In the genomic region with DNA sequence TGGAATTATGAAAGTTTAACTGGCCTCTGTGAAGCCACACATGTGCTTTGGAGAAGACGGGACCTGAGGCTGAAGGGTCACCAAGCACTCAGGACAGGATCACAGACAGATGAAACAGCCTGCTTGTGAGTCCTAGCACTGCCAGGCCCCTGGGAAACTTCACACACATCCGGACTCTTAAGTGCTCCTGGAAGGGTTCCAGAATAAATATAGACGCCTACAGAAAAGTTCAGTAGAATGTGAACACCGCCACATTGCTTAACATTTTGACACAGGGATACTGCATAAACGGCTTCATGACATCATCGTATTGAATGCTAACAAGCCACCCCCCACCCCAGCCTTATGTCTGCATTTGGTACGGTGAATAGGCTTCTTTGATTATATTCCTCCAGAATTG, we compare ENCODE assay signal across 14 mouse cellular contexts.
DNase-seq lines count a peak whose midpoint lies in the region; ATAC-seq and TF ChIP-seq lines count a peak whose summit lies in the region.
"Had no signal": no experiment of that assay in that cellular context is flagged by ENCODE, and none has a peak within 500 bp of the region (broad histone marks: within the 10 kb centered on the region; RNA-seq: fewer than 3 reads in every experiment).

No protein-coding gene starts in this region.

- no peak overlapping the region for H3K27ac ChIP-seq in heart, embryonic 15.5 days
- H3K27ac ChIP-seq in lung, embryonic 16.5 days (ENCODE audit: low read length): no peak overlapping the region
- H3K27ac ChIP-seq: forebrain, embryonic 10.5 days; liver, embryonic 15.5 days had no signal

- peaks cover 10% of the 10 kb centered on the region for H3K4me1 ChIP-seq in heart, embryonic 15.5 days (replicated peaks)
- peaks cover 10% of the 10 kb centered on the region for H3K4me1 ChIP-seq in lung, embryonic 16.5 days (replicated peaks; ENCODE audit: control insufficient read depth, insufficient read depth, low read length)
- H3K4me1 ChIP-seq: forebrain, embryonic 10.5 days; liver, embryonic 15.5 days had no signal

- peak; percentile 78 for ATAC-seq in heart, embryonic 15.5 days (replicated peaks; ENCODE audit: insufficient number of reproducible peaks, insufficient read depth, low FRiP score, low read depth)
- ATAC-seq in lung, embryonic 16.5 days (ENCODE audit: low read depth): peak; percentile 93
- ATAC-seq in megakaryocyte, adult 5-6 weeks (ENCODE audit: poor library complexity, severe bottlenecking): no peak
- no peak for ATAC-seq in cerebellum, adult (ENCODE audit: insufficient number of reproducible peaks, low FRiP score, low TSS enrichment)

- H3K4me2 ChIP-seq in heart, embryonic 15.5 days: peak overlapping the region; percentile 44
- H3K4me2 ChIP-seq in lung, embryonic 16.5 days (ENCODE audit: low read depth, low read length): peak overlapping the region; percentile 40
- H3K4me2 ChIP-seq: liver, embryonic 15.5 days had no signal

- 11% methylated on average over 7 of the region's 7 CpGs for WGBS in heart, embryonic 15.5 days
- whole genome bisulfite sequencing in lung, embryonic 16.5 days: 6% methylated on average over 7 of the region's 7 CpGs

- DNase-seq in heart, adult 11 months: no peak
- peak; percentile 36 for DNase-seq in brain, embryonic 14.5 days (ENCODE audit: low read depth)
- DNase-seq in gonadal fat pad, adult 2 months (ENCODE audit: low read depth): peak; percentile 60
- DNase-seq in Muller cell, postnatal 12 days (ENCODE audit: inconsistent ontology term): no peak
- DNase-seq: cerebellum, postnatal 25 days; gastrocnemius, postnatal 36 days; layer of hippocampus, adult 9-11 months had no signal

- H3K9me3 ChIP-seq in heart, embryonic 15.5 days (replicated peaks): no peaks in the 10 kb centered on the region
- no peaks in the 10 kb centered on the region for H3K9me3 ChIP-seq in lung, embryonic 16.5 days (ENCODE audit: control insufficient read depth, low read length)
- H3K9me3 ChIP-seq: liver, embryonic 15.5 days had no signal

- TF ChIP-seq POLR2A in brain, embryonic 14.5 days (IDR thresholded peaks at IDR 0.05; ENCODE audit: borderline replicate concordance, extremely low read depth, insufficient read depth, insufficient read length, poor library complexity, severe bottlenecking): no peak

- no peaks in the 10 kb centered on the region for H3K27me3 ChIP-seq in heart, embryonic 15.5 days
- no peaks in the 10 kb centered on the region for H3K27me3 ChIP-seq in lung, embryonic 16.5 days (ENCODE audit: control insufficient read depth, insufficient read depth, low read depth, low read length)
- H3K27me3 ChIP-seq: CH12.LX; liver, embryonic 15.5 days had no signal

- no peak overlapping the region for H3K4me3 ChIP-seq in heart, embryonic 15.5 days
- no peak overlapping the region for H3K4me3 ChIP-seq in lung, embryonic 16.5 days (ENCODE audit: low read length)
- H3K4me3 ChIP-seq: forebrain, embryonic 10.5 days; liver, embryonic 15.5 days had no signal

- H3K36me3 ChIP-seq in heart, embryonic 15.5 days: no peaks in the 10 kb centered on the region
- H3K36me3 ChIP-seq in lung, embryonic 16.5 days (ENCODE audit: control insufficient read depth, insufficient read depth, low read length): no peaks in the 10 kb centered on the region
- H3K36me3 ChIP-seq: forebrain, embryonic 10.5 days; liver, embryonic 15.5 days had no signal

- no peak overlapping the region for H3K9ac ChIP-seq in heart, embryonic 15.5 days
- H3K9ac ChIP-seq in lung, embryonic 16.5 days (ENCODE audit: low read length): no peak overlapping the region
- H3K9ac ChIP-seq: liver, embryonic 15.5 days had no signal

- no peak for TF ChIP-seq CTCF in brain, embryonic 14.5 days (IDR thresholded peaks at IDR 0.05; ENCODE audit: borderline replicate concordance, extremely low read depth, insufficient read depth, insufficient read length)

Comparison
In these comparisons a context has a peak if more than half of its experiments do, and no peak if none do; other contexts are left out.
1. ATAC-seq: peak in heart, embryonic 15.5 days (single experiment) and lung, embryonic 16.5 days (single experiment); none in megakaryocyte, adult 5-6 weeks (single experiment) and cerebellum, adult (single experiment).
2. DNase-seq: peak in brain, embryonic 14.5 days (single experiment) and gonadal fat pad, adult 2 months (single experiment); none in heart, adult 11 months (single experiment) and Muller cell, postnatal 12 days (single experiment).